Mouse (Mus musculus): ENCODE measurements around the gene Gm20671.

DNA sequence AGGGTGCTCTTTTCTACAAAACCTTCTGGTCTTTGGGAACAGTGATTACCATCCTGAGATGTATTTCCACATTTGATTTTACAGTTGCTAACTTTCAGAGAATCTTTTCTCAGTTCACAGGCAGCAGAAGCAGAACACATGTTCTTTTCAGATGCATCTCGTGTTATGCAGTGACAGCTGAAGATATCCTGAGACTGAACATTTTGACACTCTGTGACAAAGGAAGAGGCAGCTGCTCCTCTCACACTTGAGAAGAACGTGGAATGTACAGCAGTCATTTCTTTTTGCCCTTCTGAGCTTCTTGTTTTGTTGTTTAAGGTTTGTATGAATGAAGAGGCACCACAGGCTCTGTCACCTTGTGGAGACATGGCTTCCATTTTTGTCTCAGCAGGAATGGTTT is 3.1 kb upstream of the Gm20671 start:
- TF ChIP-seq CTCF (IDR thresholded peaks at IDR 0.05; ENCODE audit: low read depth, low read length) (no peak), POLR2A (IDR thresholded peaks at IDR 0.05; ENCODE audit: insufficient read depth, low read length) (no peak)

Measured in ES-Bruce4 (cell line).